Mouse (Mus musculus) thymus, adult 2 months (tissue): ENCODE data around the gene Abtb2.

Source experiments
- CTCF ChIP-seq: fragments of 200-500 bp; IDR thresholded peaks from 2 replicates; pipeline ENCODE4 v1.5.1; 2012; ENCODE audit warnings: mild to moderate bottlenecking, control low read depth, low read length, moderate library complexity, borderline replicate concordance; ENCODE audit not compliant: control insufficient read depth, poor library complexity, insufficient read depth; ENCODE audit errors: extremely low read depth
- POLR2A ChIP-seq: fragments of 200-500 bp; IDR thresholded peaks from 2 replicates; pipeline ENCODE4 v1.6.1; 2012; ENCODE audit warnings: mild to moderate bottlenecking, low read length, control low read depth, moderate library complexity; ENCODE audit not compliant: control insufficient read depth, poor library complexity, insufficient read depth; ENCODE audit errors: extremely low read depth

DNA sequence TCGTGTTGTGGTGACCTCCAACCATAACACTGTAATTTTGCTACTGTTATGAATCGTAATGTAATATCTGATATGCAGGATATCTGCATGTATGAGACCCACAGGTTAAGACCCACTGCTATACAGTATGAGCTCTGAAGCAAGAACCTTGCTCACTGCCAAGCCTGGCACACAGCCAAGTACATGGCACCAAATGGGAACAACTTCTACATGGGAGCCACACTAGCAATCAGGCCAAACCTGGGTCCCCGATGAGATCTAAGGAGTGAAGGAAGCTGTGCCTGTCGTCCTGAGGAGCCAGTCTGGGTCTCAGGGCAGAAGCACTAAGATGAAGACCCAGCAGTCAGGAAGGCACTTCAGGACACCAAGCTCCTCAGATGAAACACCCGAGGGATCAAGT lies 179.4 kb downstream of the Abtb2 start:
- TF ChIP-seq CTCF (no peak), POLR2A (no peak)
